In the genomic region with DNA sequence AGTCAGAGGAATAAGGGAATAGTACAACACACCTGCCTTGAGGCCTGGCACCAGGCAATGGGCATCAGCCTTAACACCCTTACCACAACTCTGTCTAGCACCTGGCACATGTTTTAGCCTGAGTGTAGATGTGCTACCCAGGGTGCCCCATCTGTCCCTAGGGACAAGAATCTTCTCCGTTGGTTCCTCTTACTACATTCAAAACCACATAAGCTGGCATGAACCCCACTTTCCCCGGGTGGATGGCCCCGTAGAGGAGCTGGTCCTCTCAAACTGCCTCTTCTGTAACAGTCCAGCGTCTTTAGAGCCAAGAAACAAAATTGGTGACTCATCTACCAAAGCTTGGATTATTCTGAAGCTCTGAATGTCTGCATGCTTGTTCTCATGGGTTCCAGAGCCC, we compare ENCODE assay signal across 24 mouse cellular contexts. TPM values are rescaled to one million over a fixed set of nuclear protein-coding genes. Genes with fewer than 3 reads are reported as not detected.
DNase-seq lines count a peak whose midpoint lies in the region; ATAC-seq and TF ChIP-seq lines count a peak whose summit lies in the region.
"Had no signal": no experiment of that assay in that cellular context is flagged by ENCODE, and none has a peak within 500 bp of the region (broad histone marks: within the 10 kb centered on the region; RNA-seq: fewer than 3 reads in every experiment).

No protein-coding gene starts in this region.

- no peaks in the 10 kb centered on the region for H3K9me3 ChIP-seq in heart, embryonic 14.5 days (ENCODE audit: control insufficient read depth, low read length)
- H3K9me3 ChIP-seq in forebrain, embryonic 14.5 days (replicated peaks; ENCODE audit: control insufficient read depth, low read length), result no peaks in the 10 kb centered on the region
- H3K9me3 ChIP-seq: intestine, embryonic 15.5 days had no signal

- no peak overlapping the region for H3K4me3 ChIP-seq in heart, embryonic 14.5 days (ENCODE audit: control insufficient read depth in 1 of 2, insufficient read depth in 1 of 2, low read depth in 1 of 2, low read length in 2 of 2)
- H3K4me3 ChIP-seq in spleen, adult 2 months (ENCODE audit: extremely low read depth, insufficient read depth, insufficient read length), result no peak overlapping the region
- no peak overlapping the region for H3K4me3 ChIP-seq in brown adipose tissue, adult 24 weeks (ENCODE audit: insufficient read depth, low read depth, low read length)
- H3K4me3 ChIP-seq in forebrain, embryonic 14.5 days (ENCODE audit: low read depth, low read length), result no peak overlapping the region
- H3K4me3 ChIP-seq: forebrain, embryonic 10.5 days; intestine, embryonic 15.5 days; midbrain, embryonic 10.5 days had no signal

- 92% methylated on average over 4 of the region's 4 CpGs for WGBS in heart, embryonic 14.5 days
- 18% methylated on average over 4 of the region's 4 CpGs for WGBS in spleen, adult 2 months
- 95% methylated on average over 4 of the region's 4 CpGs for WGBS in forebrain, embryonic 14.5 days

- H3K9ac ChIP-seq in heart, embryonic 14.5 days (ENCODE audit: low read length), result 0 out of 2 replicates have a peak overlapping the region, but pooled peaks have one; percentile 17
- H3K9ac ChIP-seq in forebrain, embryonic 14.5 days (ENCODE audit: low read length), result no peak overlapping the region
- H3K9ac ChIP-seq: forebrain, postnatal 0 days; intestine, embryonic 15.5 days; lung, embryonic 14.5 days had no signal

- DNase-seq in heart, adult 8-10 months (ENCODE audit: low spot score), result no peak
- peak; percentile 54 to 56 for DNase-seq in spleen, adult 2 months (ENCODE audit: low read depth in 1 of 2, low spot score in 2 of 2)
- no peak for DNase-seq in spleen, postnatal 4 days (ENCODE audit: low spot score in 2 of 2)
- DNase-seq in right cerebral cortex, postnatal 36 days (ENCODE audit: low spot score in 2 of 2), result no peak
- DNase-seq in forebrain, embryonic 14.5 days (ENCODE audit: low spot score), result no peak
- DNase-seq: adrenal gland, postnatal 14 days; cerebellum, adult 11 months; cerebellum, postnatal 14 days; forebrain, postnatal 0 days; gastrocnemius, postnatal 25 days; kidney, adult 8-10 months; kidney, postnatal 10 days; lung, embryonic 14.5 days; right cerebral cortex, adult 18-20 months; thymus, adult 18-20 months; thymus, postnatal 4 days had no signal

- no peak for TF ChIP-seq POLR2A in spleen, adult 2 months (IDR thresholded peaks at IDR 0.05; ENCODE audit: low read depth, low read length)

- ATAC-seq in heart, embryonic 14.5 days (ENCODE audit: insufficient number of reproducible peaks, insufficient read depth, low FRiP score, low read depth), result no peak
- ATAC-seq in forebrain, embryonic 14.5 days, result no peak
- ATAC-seq: forebrain, postnatal 0 days; hindbrain, embryonic 16.5 days; intestine, embryonic 15.5 days; midbrain, embryonic 16.5 days had no signal

- peaks cover 7% of the 10 kb centered on the region for H3K27me3 ChIP-seq in heart, embryonic 14.5 days (ENCODE audit: control insufficient read depth, insufficient read depth, low read length)
- no peaks in the 10 kb centered on the region for H3K27me3 ChIP-seq in spleen, adult 2 months (ENCODE audit: control insufficient read depth, insufficient read depth, low read length)
- H3K27me3 ChIP-seq in forebrain, embryonic 14.5 days (replicated peaks; ENCODE audit: control insufficient read depth, insufficient read depth, low read length), result no peaks in the 10 kb centered on the region

- peaks cover 14 to 36% of the 10 kb centered on the region in 2 experiments for H3K4me1 ChIP-seq in heart, embryonic 14.5 days (ENCODE audit: control insufficient read depth in 2 of 2, insufficient read depth in 2 of 2, low read length in 2 of 2)
- H3K4me1 ChIP-seq in spleen, adult 2 months (ENCODE audit: control insufficient read depth, insufficient read depth, insufficient read length), result peaks cover 43% of the 10 kb centered on the region
- H3K4me1 ChIP-seq in brown adipose tissue, adult 24 weeks (ENCODE audit: control insufficient read depth, insufficient read depth, insufficient read length, low read length), result peaks cover 53% of the 10 kb centered on the region
- H3K4me1 ChIP-seq in forebrain, embryonic 14.5 days (ENCODE audit: control insufficient read depth, insufficient read depth, low read length), result peaks cover 20% of the 10 kb centered on the region

- no peak overlapping the region for H3K4me2 ChIP-seq in heart, embryonic 14.5 days (ENCODE audit: low read length)
- H3K4me2 ChIP-seq in forebrain, embryonic 14.5 days (ENCODE audit: low read length), result no peak overlapping the region
- H3K4me2 ChIP-seq: intestine, embryonic 15.5 days; lung, embryonic 14.5 days had no signal

- no peak overlapping the region for H3K27ac ChIP-seq in heart, embryonic 14.5 days (replicated peaks in 1 of 2; ENCODE audit: control insufficient read depth in 1 of 2, insufficient read depth in 1 of 2, low read depth in 2 of 2, low read length in 2 of 2)
- peak overlapping the region; percentile 15; the same call in 1 of the 2 replicates for H3K27ac ChIP-seq in spleen, adult 2 months (ENCODE audit: insufficient read depth, low read length)
- H3K27ac ChIP-seq in brown adipose tissue, adult 24 weeks (replicated peaks; ENCODE audit: low read depth, low read length), result peak overlapping the region; percentile 29; the same call in 1 of the 2 replicates
- H3K27ac ChIP-seq in forebrain, embryonic 14.5 days (ENCODE audit: low read depth, low read length), result no peak overlapping the region
- H3K27ac ChIP-seq: forebrain, embryonic 10.5 days; intestine, embryonic 15.5 days; midbrain, embryonic 10.5 days had no signal

- no peak for TF ChIP-seq CTCF in spleen, adult 2 months (IDR thresholded peaks at IDR 0.05; ENCODE audit: extremely low read depth, insufficient read depth, insufficient read length, insufficient replicate concordance)

- H3K36me3 ChIP-seq in heart, embryonic 14.5 days (ENCODE audit: control insufficient read depth, insufficient read depth, low read length), result peaks cover 15% of the 10 kb centered on the region
- H3K36me3 ChIP-seq in spleen, adult 2 months (ENCODE audit: control insufficient read depth, insufficient read depth, low read length), result peaks cover 4% of the 10 kb centered on the region
- peaks cover 9% of the 10 kb centered on the region for H3K36me3 ChIP-seq in forebrain, embryonic 14.5 days (ENCODE audit: control insufficient read depth, insufficient read depth, low read length)

RNA-seq across cellular contexts. Expression of gene Tada2b, which starts 3.7 kb away (rescaled TPM):
- 3.1 and 3.8 TPM in 2 replicates for polyA plus RNA-seq in heart, embryonic 14.5 days (2014; fragmentation: Nextera tagmentation; extraction: Ambion mirVana)
- total RNA-seq in heart, adult 8-10 months (2022), result 10 to 100 TPM; 13.8 to 17.5 (median 15.3) TPM
- polyA plus RNA-seq in spleen, adult 2 months (2012; rRNA removed), result 10.3 and 12.9 TPM in 2 replicates
- 26.5 and 32.9 TPM in 2 replicates for polyA plus RNA-seq in brown adipose tissue, adult 24 weeks (2012; ENCODE audit: insufficient read depth, insufficient read length, missing spikeins)
- polyA plus RNA-seq in forebrain, embryonic 14.5 days (2014; fragmentation: Nextera tagmentation; extraction: Ambion mirVana), result 4.8 and 5.3 TPM in 2 replicates

RNA-seq across cellular contexts. Expression of gene Ccdc96, which starts 4.0 kb away (rescaled TPM):
- polyA plus RNA-seq in heart, embryonic 14.5 days (2014; fragmentation: Nextera tagmentation; extraction: Ambion mirVana), result 0.18 and 0.27 TPM in 2 replicates
- total RNA-seq in heart, adult 8-10 months (2022), result under 1 TPM; 0.25 to 0.49 (median 0.31) TPM
- polyA plus RNA-seq in spleen, adult 2 months (2012; rRNA removed), result 0.04 TPM in 1 of 2 replicates, not detected in the other
- 0.33 and 0.48 TPM in 2 replicates for polyA plus RNA-seq in brown adipose tissue, adult 24 weeks (2012; ENCODE audit: insufficient read depth, insufficient read length, missing spikeins)
- 2.5 and 2.8 TPM in 2 replicates for polyA plus RNA-seq in forebrain, embryonic 14.5 days (2014; fragmentation: Nextera tagmentation; extraction: Ambion mirVana)
- total RNA-seq: liver, adult 2 months had no signal
- polyA plus RNA-seq: liver, adult 2 months had no signal

RNA-seq across cellular contexts. Expression of gene Grpel1, which starts 15.6 kb away (rescaled TPM):
- 60.9 and 62.4 TPM in 2 replicates for polyA plus RNA-seq in heart, embryonic 14.5 days (2014; fragmentation: Nextera tagmentation; extraction: Ambion mirVana)
- total RNA-seq in heart, adult 8-10 months (2022), result 10 to 100 TPM; 61.7 to 66.2 (median 64.4) TPM
- 5.4 and 6.4 TPM in 2 replicates for polyA plus RNA-seq in spleen, adult 2 months (2012; rRNA removed)
- 146 and 149 TPM in 2 replicates for polyA plus RNA-seq in brown adipose tissue, adult 24 weeks (2012; ENCODE audit: insufficient read depth, insufficient read length, missing spikeins)
- polyA plus RNA-seq in forebrain, embryonic 14.5 days (2014; fragmentation: Nextera tagmentation; extraction: Ambion mirVana), result 53.8 and 58.5 TPM in 2 replicates

Comparison
In these comparisons a context has a peak if more than half of its experiments do, and no peak if none do; other contexts are left out.
1. DNase-seq: peak in spleen, adult 2 months (2 of 2); none in heart, adult 8-10 months (single experiment), spleen, postnatal 4 days (0 of 2), right cerebral cortex, postnatal 36 days (0 of 2) and forebrain, embryonic 14.5 days (single experiment).
2. H3K27ac ChIP-seq: peak in spleen, adult 2 months (single experiment) and brown adipose tissue, adult 24 weeks (single experiment); none in heart, embryonic 14.5 days (0 of 2) and forebrain, embryonic 14.5 days (single experiment).